Mouse (Mus musculus) natural killer cell, adult 2 months (primary cell): ENCODE results near the gene Lifr.

Experiments
- DNase-seq, 2 experiments: peaks; one replicate each; pipeline ENCODE4 v3.0.0; 2022; ENCODE audit warnings: low spot score in 2 of 2

Gene Lifr

DNA sequence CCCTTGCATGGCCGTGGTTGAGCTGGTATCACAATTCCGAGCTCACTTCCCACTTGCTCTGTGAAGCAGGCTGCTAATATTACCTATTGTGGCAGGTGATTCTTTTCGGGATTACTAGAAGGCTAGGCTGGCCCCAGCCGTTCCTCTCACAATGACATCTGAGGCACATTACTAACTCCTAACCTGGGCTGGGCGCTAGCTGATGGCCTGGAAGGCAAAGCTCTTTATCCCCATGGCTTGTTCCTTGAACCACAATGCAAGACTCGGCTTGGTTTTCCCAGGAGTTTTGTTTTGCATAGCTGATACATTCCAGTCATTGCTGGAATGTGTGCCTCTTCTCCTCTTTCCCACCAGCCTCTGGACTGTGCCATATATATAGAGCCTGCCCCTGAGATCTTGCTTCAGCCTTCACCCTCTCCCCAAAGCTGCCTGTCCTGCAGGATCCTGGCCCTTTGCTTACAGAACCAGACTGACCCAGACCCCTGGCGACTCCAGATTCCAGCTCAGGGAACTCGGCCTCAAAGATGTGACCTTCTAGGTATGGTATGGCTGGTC is at the start of gene Lifr:
Lifr (plus strand) TSS at position 404 of the 555 bp plus-strand sequence.
- DNase-seq = no peak

DNA sequence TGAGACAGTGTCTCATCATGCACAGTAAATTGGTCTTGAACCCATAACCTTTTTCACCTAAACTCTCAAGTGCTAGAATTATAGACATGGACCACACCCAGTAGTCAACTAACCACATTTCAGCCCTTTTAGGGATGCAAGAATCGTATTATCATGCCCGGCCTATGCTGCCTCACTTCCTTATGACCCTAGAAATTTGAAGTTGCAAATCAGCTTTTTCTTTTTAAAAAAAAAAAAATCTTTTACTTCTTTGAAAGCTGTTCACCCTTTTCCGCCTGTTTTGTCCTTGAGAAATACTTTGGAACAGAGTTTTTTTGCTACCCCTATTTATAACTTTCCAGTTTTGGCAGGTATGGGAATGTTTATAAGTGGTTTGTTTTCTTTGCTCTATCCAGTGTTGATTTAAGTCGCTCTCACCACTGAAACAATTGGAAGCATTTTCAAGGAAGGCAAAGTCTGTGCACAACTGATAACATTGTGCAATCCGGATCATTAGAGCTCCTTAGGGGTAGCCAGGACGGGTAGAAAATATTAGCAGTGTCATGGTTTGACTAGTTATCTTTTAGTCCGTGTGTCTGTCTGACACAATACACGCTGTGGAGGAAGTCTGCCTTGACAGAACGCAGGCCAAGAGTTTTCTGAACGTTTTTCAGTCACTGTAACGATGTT is 46.2 kb upstream of the Lifr start:
- no peak for DNase-seq

- no peak for DNase-seq
Measured at GRCm38 (mm10) chr15:7045056-7045455, 45.4 kb upstream of the Lifr start.

DNA sequence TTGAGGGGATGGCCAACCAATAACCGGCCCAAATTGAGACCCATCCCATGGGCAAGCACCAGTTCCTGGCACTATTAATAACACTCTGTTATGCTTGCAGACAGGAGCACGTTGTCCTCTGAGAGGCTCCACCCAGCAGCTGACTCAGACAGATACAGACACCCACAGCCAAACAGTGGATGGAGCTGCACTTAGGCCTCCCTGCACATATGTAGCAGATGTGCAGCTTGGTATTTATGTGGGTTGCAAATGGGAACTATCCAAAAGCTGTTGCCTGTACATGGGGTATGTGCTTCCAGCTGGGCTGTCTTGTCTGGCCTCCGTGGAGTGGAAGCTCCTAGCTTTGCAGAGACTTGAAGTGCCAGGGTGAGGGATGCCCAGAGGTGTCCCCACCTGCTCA is 42.5 kb upstream of the Lifr start:
- no peak for DNase-seq

DNA sequence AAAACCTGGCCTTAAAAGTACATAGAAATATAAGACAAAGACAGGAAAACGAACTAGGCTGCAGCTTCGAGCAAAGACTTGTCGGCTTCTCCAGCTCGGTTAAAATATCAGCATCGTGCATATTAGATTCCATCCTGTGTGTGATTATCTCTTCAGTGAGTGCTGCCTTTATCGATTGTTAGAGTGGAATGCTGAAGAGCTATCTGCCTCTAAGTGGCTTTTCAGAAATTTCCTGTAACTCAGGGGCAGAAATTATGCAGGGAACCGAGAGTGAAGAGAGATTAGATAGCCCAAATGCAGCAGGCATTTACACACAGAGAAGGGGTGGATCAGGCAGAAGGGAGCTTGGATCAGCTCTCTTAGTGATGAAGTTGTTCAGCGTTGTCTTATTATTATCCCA is 41.5 kb upstream of the Lifr start:
- DNase-seq = no peak

GRCm38 (mm10) chr15:7051666-7052065 is 38.7 kb upstream of the Lifr start:
- DNase-seq = no peak

- DNase-seq = no peak
Measured at GRCm38 (mm10) chr15:7052117-7052516, 38.3 kb upstream of the Lifr start.

GRCm38 (mm10) chr15:7056851-7057250 is 33.6 kb upstream of the Lifr start:
- no peak for DNase-seq

DNA sequence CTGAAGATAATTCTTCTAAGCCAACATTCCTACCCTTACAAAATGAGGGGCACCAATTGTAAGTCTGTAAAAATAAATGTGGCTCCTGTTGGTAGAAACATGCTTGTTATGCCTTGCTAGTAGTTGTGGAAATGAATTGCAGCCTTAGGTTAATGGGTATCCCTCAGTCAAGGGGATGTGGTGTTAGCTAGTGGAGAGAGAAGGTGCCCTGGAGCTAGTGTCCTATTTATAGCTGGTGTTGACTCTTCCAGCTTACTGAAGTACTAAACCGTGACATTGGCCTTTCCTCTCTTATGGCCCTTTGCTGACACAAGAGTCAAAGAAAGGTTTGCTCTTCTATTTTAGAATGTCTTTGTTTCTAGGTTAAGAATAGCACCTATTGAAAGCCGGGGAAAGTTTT is 29.9 kb upstream of the Lifr start:
- no peak for DNase-seq

GRCm38 (mm10) chr15:7061995-7062697 is 28.3 kb upstream of the Lifr start:
- no peak for DNase-seq

DNA sequence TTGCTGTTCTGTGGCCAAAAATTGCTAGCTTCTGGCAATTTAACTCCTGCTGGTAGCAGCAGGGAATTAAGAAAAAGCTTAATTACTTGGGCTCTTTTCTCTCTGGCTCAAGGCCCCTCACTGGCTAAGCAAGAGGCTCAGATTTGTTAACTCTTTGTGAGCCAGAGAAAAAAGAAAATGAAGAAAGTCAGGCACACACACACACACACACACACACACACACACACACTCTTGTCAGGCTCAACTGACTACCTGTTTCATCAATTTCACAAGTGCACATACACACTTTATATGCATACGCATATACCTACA is 27.8 kb upstream of the Lifr start:
- DNase-seq = no peak

DNA sequence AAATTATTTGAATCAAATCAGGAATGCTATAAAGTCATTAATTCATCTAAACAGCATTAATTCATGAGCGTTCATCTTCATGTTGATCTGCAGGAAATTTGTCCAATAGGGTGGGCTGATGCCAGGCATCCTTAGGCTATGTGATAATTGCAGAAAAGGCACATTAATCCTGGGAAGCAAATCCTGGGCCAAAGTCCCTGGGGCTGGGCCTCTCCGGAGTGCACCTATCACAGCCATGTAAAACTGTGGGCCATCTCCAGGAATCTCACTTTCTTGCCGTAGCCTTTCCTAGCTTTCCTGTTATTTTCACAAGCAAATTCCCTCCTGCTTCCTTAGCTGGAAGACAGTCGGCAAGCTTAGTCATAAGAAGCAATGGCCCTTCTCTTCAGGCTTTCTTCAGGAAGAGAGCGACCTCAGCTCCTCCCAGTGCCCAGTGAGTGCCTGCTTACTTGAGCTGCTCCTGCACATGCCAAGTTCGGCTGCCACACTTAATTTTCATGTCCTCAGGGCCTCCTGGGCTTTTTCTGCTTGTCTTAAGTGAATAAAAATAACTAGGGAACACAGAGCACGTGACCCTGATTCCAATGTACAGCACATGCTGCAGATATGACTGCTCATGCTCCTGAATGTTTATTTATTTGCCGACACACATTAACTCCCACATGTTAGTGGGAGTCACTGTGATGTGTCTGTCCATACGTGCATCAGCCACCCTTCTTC is 26.7 kb upstream of the Lifr start:
- no peak for DNase-seq

- no peak for DNase-seq
Measured at GRCm38 (mm10) chr15:7064992-7065523, 25.4 kb upstream of the Lifr start.

- DNase-seq = no peak
Measured at GRCm38 (mm10) chr15:7065624-7066023, 24.8 kb upstream of the Lifr start.

DNA sequence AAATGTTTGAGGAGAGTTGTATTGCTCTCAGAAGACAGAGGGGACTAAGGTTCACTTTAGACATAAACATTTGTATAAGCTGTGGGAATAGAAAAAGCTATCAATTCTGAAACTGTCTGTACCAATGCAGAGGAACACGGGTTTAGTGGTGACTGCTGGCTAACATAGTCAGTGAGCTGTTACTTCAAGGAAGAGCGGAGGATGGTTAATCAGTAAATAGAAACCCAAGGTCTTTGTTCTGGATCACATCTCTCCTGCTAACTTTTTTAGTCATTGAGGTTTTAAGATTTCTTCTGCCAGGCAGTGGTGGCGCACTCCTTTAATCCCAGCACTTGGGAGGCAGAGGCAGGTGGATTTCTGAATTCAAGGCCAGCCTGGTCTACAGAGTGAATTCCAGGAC is 23.7 kb upstream of the Lifr start:
- no peak for DNase-seq

DNA sequence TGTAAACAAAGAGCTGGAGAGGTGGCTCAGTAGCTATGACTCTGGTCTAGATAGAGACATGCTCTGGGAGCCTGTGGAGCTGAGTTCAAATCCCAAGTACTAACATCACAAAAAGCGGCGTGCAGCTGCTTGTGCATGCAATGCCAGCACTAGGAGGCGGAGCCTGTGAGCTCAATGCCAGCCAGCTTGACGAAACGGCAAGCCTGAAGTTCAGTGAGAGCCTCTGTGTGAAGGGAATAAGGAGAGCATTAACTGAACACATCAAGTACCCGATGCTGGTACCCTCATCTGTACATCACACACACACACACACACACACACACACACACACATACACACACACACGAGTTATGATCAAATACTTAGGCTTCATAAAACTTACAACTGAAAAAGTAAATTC is 21.0 kb upstream of the Lifr start:
- DNase-seq = no peak

- DNase-seq = no peak
Measured at GRCm38 (mm10) chr15:7070199-7070794, 20.1 kb upstream of the Lifr start.

DNA sequence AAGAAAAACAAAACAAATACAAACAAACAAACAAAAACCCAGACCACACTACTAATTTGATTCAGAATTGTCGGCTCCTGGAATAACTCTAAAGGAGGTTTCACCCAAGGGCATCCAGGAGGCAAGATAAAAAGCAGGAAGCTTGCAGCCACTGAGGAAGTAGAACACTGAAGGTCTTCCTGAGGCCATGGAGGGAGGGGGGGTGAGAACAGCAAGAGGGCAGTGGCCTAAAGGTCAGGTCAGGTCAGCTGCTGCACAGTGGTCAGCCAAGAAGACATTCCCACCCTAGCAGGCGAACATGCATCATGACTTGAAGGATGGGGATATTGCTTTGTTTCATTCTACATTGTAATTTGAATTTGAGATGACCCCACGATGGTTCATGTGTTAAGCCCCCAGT is 17.1 kb upstream of the Lifr start:
- no peak for DNase-seq

DNA sequence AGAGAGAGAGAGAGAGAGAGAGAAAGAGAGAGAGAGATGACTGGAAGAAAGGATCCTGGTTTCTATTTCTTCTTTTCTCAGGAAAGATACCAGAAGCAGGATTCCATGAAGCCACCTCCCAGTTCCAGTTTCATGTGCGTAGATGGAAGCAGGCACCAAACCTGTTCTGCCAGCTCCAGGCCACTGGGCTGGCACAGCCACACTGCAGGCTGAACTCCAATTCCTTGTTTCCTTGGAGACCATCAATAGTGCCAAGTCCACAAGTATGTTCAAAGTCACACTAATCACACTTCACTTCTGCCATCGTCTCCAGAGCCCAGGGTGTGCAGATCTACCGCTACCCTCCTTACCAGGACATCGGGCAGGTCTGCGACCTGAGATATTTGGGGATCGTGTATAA is 15.2 kb upstream of the Lifr start:
- DNase-seq = no peak

- no peak for DNase-seq
Measured at GRCm38 (mm10) chr15:7078356-7078755, 12.1 kb upstream of the Lifr start.

GRCm38 (mm10) chr15:7079631-7080337 is 10.6 kb upstream of the Lifr start:
- DNase-seq = no peak
